Comparison of ENCODE assay signal across 8 mouse cellular contexts in genomic region chr17:45599446-45600242, GRCm38 (mm10). TPM values are rescaled to one million over a fixed set of nuclear protein-coding genes. Genes with fewer than 3 reads are reported as not detected.
DNase-seq lines count a peak whose midpoint lies in the region; ATAC-seq lines count a peak whose summit lies in the region.

Gene Slc29a1, minus strand, starts transcription at chr17:45599606.

- H3K36me3 ChIP-seq in embryonic facial prominence, embryonic 12.5 days, result no peaks in the 10 kb centered on the region
- H3K36me3 ChIP-seq in heart, embryonic 11.5 days (ENCODE audit: control insufficient read depth, insufficient read depth, low read length), result no peaks in the 10 kb centered on the region
- no peaks in the 10 kb centered on the region for H3K36me3 ChIP-seq in liver, embryonic 11.5 days (ENCODE audit: control insufficient read depth, insufficient read depth, low read length)
- no peaks in the 10 kb centered on the region for H3K36me3 ChIP-seq in midbrain, embryonic 16.5 days (ENCODE audit: control insufficient read depth, insufficient read depth, low read length)

- H3K4me1 ChIP-seq in embryonic facial prominence, embryonic 12.5 days, result peaks cover 48% of the 10 kb centered on the region
- peaks cover 46% of the 10 kb centered on the region for H3K4me1 ChIP-seq in heart, embryonic 11.5 days (ENCODE audit: control insufficient read depth, insufficient read depth, low read length)
- peaks cover 60% of the 10 kb centered on the region for H3K4me1 ChIP-seq in liver, embryonic 11.5 days (replicated peaks; ENCODE audit: control insufficient read depth, insufficient read depth, low read length)
- peaks cover 19% of the 10 kb centered on the region for H3K4me1 ChIP-seq in midbrain, embryonic 16.5 days (ENCODE audit: control insufficient read depth, insufficient read depth, low read length)

- peaks cover 45% of the 10 kb centered on the region for H3K27me3 ChIP-seq in embryonic facial prominence, embryonic 12.5 days
- H3K27me3 ChIP-seq in heart, embryonic 11.5 days (ENCODE audit: control insufficient read depth, insufficient read depth, low read length), result peaks cover 5% of the 10 kb centered on the region
- H3K27me3 ChIP-seq in liver, embryonic 11.5 days (replicated peaks; ENCODE audit: control insufficient read depth, insufficient read depth, low read length), result peaks cover 10% of the 10 kb centered on the region
- H3K27me3 ChIP-seq in midbrain, embryonic 16.5 days (ENCODE audit: control insufficient read depth, insufficient read depth, low read depth, low read length), result peaks cover 9% of the 10 kb centered on the region

- no peak for ATAC-seq in activated CD4-positive, CD25-positive, alpha-beta regulatory T cell, adult 4 months
- ATAC-seq in embryonic facial prominence, embryonic 12.5 days (ENCODE audit: insufficient number of reproducible peaks, insufficient read depth, low FRiP score, low TSS enrichment), result no peak
- ATAC-seq in heart, embryonic 11.5 days (replicated peaks; ENCODE audit: insufficient number of reproducible peaks, low FRiP score, low TSS enrichment), result peak; percentile 68
- ATAC-seq in liver, embryonic 11.5 days (replicated peaks; ENCODE audit: low FRiP score), result peak; percentile 32; the same call in 1 of the 2 replicates
- no peak for ATAC-seq in midbrain, embryonic 16.5 days

- peak within 1 kb of the TSS; percentile 65 for H3K4me2 ChIP-seq in embryonic facial prominence, embryonic 12.5 days (replicated peaks)
- peak within 1 kb of the TSS; percentile 81 for H3K4me2 ChIP-seq in heart, embryonic 11.5 days
- H3K4me2 ChIP-seq in liver, embryonic 11.5 days, result peak within 1 kb of the TSS; percentile 77
- H3K4me2 ChIP-seq in midbrain, embryonic 16.5 days (ENCODE audit: low read length), result peak within 1 kb of the TSS; percentile 59

- no peaks in the 10 kb centered on the region for H3K9me3 ChIP-seq in embryonic facial prominence, embryonic 12.5 days
- no peaks in the 10 kb centered on the region for H3K9me3 ChIP-seq in heart, embryonic 11.5 days (replicated peaks; ENCODE audit: control insufficient read depth, low read length)
- H3K9me3 ChIP-seq in liver, embryonic 11.5 days (ENCODE audit: control insufficient read depth, low read length), result no peaks in the 10 kb centered on the region
- no peaks in the 10 kb centered on the region for H3K9me3 ChIP-seq in midbrain, embryonic 16.5 days (replicated peaks; ENCODE audit: control insufficient read depth, low read length, poor library complexity, severe bottlenecking)

- WGBS in embryonic facial prominence, embryonic 12.5 days, result 9% methylated on average over 32 of the region's 32 CpGs
- WGBS in heart, embryonic 11.5 days (ENCODE audit: insufficient replicate concordance), result 16% methylated on average over 32 of the region's 32 CpGs
- 19% methylated on average over 32 of the region's 32 CpGs for WGBS in liver, embryonic 11.5 days
- WGBS in midbrain, embryonic 16.5 days, result 15% methylated on average over 32 of the region's 32 CpGs

- DNase-seq in 3134 (ENCODE audit: extremely low read depth, insufficient read length, low spot score), result peak; percentile 67
- peak; percentile 70 to 73 for DNase-seq in kidney, adult 8-10 months
- DNase-seq in liver, embryonic 11.5 days (ENCODE audit: low spot score), result no peak
- no peak for DNase-seq in natural killer cell, adult 2 months (ENCODE audit: low spot score in 2 of 2)

- H3K4me3 ChIP-seq in embryonic facial prominence, embryonic 12.5 days, result peak within 1 kb of the TSS; percentile 34
- H3K4me3 ChIP-seq in heart, embryonic 11.5 days (ENCODE audit: low read depth, low read length), result peak within 1 kb of the TSS; percentile 44
- peak within 1 kb of the TSS; percentile 49 for H3K4me3 ChIP-seq in liver, embryonic 11.5 days (ENCODE audit: low read depth, low read length)
- H3K4me3 ChIP-seq in midbrain, embryonic 16.5 days (ENCODE audit: low read depth, low read length), result peak within 1 kb of the TSS; percentile 23

- peak within 1 kb of the TSS; percentile 38 for H3K9ac ChIP-seq in embryonic facial prominence, embryonic 12.5 days
- H3K9ac ChIP-seq in heart, embryonic 11.5 days (ENCODE audit: low read depth, low read length), result peak within 1 kb of the TSS; percentile 64
- H3K9ac ChIP-seq in liver, embryonic 11.5 days (ENCODE audit: low read depth, low read length), result peak within 1 kb of the TSS; percentile 57
- H3K9ac ChIP-seq in midbrain, embryonic 16.5 days (ENCODE audit: low read depth, low read length), result peak within 1 kb of the TSS; percentile 56; the same call in 1 of the 2 replicates

- 0 out of 2 replicates have a peak within 1 kb of the TSS, but pooled peaks have one; percentile 19 for H3K27ac ChIP-seq in embryonic facial prominence, embryonic 12.5 days
- H3K27ac ChIP-seq in heart, embryonic 11.5 days (ENCODE audit: low read depth, low read length), result no peak within 1 kb of the TSS
- no peak within 1 kb of the TSS; the same call in 1 of the 2 replicates for H3K27ac ChIP-seq in liver, embryonic 11.5 days (ENCODE audit: low read depth, low read length)
- no peak within 1 kb of the TSS for H3K27ac ChIP-seq in midbrain, embryonic 16.5 days (ENCODE audit: low read length)

RNA-seq across cellular contexts. Expression of gene Slc29a1, which starts in this region (rescaled TPM):
- 10 to 100 TPM; 82.3 to 85.3 TPM for polyA plus RNA-seq in activated CD4-positive, CD25-positive, alpha-beta regulatory T cell, adult 4 months (2017; shearing (Covaris generic))
- 59.1 and 60.5 TPM in 2 replicates for polyA plus RNA-seq in embryonic facial prominence, embryonic 12.5 days (2016; fragmentation: Nextera tagmentation; extraction: Ambion mirVana)
- polyA plus RNA-seq in heart, embryonic 11.5 days (2014; fragmentation: Nextera tagmentation; extraction: Ambion mirVana), result 52.7 and 61.2 TPM in 2 replicates
- polyA plus RNA-seq in liver, embryonic 11.5 days (2014; fragmentation: Nextera tagmentation; extraction: Ambion mirVana), result 277 and 325 TPM in 2 replicates
- polyA plus RNA-seq in midbrain, embryonic 16.5 days (2015; fragmentation: Nextera tagmentation; extraction: Ambion mirVana), result 37.8 and 40.7 TPM in 2 replicates

Comparison
In these comparisons a context has a peak if more than half of its experiments do, and no peak if none do; other contexts are left out.
1. DNase-seq: peak in 3134 (single experiment) and kidney, adult 8-10 months (2 of 2); none in liver, embryonic 11.5 days (single experiment) and natural killer cell, adult 2 months (0 of 2).
2. ATAC-seq: peak in heart, embryonic 11.5 days (single experiment) and liver, embryonic 11.5 days (single experiment); none in activated CD4-positive, CD25-positive, alpha-beta regulatory T cell, adult 4 months (single experiment), embryonic facial prominence, embryonic 12.5 days (single experiment) and midbrain, embryonic 16.5 days (single experiment).
3. Peak in every context shown above with its lines, with median percentiles within 50 percentile points of each other: H3K4me2 ChIP-seq, H3K4me3 ChIP-seq and H3K9ac ChIP-seq.